Mouse (Mus musculus): ENCODE data around the gene Cntnap1.

The Cntnap1 gene

GRCm38 (mm10) chr11:101170811-101171610 is 688 bp downstream of the Cntnap1 start, which contains the start of gene Plekhh3:
Gene Plekhh3 (minus strand): TSS chr11:101171351.
- DNase-seq (ENCODE audit: low read depth, low spot score) = peak; percentile 99

DNA sequence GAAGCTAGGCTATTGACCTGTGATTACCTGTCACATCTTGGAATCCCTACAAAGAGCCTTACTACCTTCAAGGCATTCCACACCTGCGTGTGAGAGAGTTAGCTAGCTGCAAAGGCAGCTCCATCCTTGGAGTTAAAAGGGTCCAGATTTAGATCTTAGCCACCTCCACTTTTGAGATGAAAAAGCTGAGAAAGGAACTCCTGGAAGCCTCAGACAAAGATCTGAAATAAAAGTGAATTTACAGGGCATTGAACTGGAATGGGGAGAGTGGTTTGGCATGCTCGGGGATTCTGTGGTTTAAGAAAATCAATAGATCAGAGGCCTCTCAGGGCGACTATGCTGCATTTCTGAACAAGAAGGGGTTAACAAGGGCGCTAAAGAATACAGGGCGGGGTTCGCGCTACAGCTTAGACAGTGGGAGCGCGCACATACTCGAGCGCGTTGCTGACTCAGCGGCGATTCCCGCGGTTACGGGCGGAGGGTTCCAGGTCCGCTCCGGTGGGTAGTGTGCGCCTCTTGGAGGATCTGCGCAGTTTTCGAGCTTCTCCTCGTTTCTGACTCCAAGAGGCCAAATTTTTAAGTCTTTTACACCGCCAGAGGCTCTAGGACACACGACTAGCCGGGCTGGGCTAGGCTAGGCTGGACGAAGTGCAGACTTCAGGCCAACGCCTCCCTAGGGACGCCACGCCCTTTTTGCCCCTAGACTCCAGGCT is 1.6 kb downstream of the Cntnap1 start:
- peak; percentile 84 for DNase-seq (ENCODE audit: low read depth, low spot score)

DNA sequence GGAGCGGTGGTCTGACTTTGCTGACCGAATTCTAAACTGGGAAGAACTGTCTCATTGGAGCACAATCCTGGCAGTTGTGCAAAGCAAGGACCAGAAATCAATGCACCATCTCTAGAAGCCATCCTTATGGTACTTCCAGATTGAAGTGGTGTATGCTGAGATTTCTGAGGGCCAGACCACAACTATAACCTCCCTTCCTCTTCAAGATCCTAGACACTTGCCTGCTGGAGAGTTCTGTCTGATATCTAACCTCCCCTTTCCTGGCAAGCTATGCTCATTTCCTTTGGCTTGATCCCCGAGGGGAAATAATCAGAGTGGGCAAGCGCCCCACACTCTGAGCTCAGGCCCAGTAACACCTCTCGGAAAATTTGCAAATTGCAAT is 2.1 kb downstream of the Cntnap1 start:
- DNase-seq (ENCODE audit: low read depth, low spot score) = no peak

DNA sequence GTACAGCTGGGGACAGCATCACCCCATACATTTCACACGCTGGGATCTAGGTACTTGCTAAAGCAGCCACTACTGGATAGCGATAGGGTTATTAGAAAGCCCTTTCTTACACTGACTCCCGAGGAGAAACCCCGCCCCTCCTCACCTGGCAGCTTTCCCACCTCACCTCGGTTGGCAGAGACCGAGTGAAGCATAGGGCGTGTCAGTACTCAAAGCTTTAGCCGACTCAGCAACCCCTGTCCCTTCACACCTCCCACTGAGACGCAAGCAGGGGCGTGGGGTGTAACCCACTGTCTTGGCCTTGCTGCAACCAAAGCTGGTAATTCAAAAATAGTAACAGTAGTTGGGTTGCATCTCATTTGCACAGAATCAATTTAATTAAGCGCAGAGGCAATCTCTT is 2.8 kb downstream of the Cntnap1 start:
- no peak for DNase-seq (ENCODE audit: low read depth, low spot score)

DNA sequence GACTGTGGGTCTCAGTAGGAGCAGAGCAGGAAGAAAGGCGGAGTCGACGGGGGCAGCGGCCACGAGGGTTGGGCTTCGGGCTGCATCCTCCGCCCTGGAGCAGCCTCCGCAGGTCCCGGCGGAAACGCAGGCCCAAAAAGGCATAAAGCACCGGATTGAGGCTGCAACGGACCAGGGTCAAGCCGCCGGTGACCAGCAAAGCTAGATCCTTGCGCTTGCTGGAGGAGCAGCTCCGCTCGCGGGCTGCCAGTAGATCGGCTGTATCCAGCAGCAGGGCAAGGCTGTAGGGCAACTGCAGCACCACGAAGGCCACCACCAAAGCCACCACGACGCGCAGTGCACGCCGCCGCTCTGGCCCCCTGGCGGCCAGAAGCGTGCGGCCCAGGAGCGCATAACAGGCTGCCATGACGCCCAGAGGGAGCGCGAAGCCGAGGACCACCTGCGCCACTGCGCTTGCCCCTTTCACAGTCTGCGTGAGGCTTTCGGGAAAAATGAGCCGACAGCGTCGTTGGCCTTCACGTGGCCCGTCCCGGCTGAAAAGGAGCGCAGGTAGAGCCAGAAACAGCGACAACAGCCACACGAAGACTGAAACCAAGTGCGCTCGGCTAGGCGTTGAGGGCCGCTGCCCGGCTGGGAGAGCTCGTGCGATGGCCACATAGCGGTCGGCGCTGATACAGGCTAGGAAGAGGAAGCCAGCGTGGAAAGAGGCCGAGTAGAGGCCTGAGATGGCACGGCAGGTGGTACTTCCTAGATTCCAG is 3.5 kb downstream of the Cntnap1 start:
- peak; percentile 91 for DNase-seq (ENCODE audit: low read depth, low spot score)

DNA sequence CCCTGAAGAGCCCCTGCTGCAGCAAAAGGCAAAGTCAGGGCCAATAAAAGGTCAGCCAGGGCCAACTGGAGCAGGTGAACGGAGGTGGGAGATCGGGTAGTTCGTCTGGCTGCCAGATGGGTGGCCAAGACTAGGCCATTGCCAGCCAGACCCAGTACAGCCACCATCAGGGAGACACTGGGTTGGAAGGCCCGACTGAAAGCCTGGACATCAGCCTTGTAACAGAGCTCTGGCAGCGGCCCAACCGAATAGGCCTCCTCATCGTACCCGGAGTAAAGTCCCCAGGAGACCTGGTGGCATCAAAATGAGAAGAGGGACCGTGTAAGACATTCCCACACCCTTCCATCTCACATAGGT is 4.0 kb downstream of the Cntnap1 start:
- no peak for DNase-seq (ENCODE audit: low read depth, low spot score)

GRCm38 (mm10) chr11:101174851-101175628 is 4.7 kb downstream of the Cntnap1 start, which contains the start of gene Ccr10:
Gene Ccr10 (minus strand): TSS chr11:101175443.
- DNase-seq (ENCODE audit: low read depth, low spot score) = no peak

- DNase-seq (ENCODE audit: low read depth, low spot score) = no peak
Observed at GRCm38 (mm10) chr11:101175636-101176116, 5.4 kb downstream of the Cntnap1 start.

DNA sequence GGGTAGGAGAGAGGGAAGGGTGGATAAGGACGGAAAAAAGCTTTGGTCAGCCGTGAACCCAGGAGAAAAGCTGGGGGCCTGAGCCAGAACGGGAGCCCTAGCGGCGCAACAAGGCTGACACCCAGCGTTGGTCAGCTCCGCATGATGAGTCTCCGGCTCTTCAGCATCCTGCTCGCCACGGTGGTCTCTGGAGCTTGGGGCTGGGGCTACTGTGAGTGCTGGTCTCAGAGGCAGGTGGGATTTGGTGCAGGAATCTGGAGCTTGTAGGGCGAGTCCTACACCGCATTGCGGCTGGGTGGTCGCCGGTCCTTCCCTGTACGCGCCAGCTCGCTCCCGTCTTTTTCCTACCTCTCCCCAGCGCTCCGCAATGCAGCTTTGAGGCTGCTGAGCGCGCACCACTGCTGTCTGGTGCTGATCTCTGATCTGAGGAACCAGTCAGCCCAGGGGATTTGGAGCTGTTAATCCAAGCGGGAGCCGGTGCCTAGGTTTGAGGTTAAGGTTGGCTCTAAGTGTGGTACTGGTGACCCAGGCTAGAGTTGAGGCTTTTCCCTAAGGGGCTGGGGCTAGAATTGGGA is 5.9 kb downstream of the Cntnap1 start:
- DNase-seq (ENCODE audit: low read depth, low spot score) = no peak

DNA sequence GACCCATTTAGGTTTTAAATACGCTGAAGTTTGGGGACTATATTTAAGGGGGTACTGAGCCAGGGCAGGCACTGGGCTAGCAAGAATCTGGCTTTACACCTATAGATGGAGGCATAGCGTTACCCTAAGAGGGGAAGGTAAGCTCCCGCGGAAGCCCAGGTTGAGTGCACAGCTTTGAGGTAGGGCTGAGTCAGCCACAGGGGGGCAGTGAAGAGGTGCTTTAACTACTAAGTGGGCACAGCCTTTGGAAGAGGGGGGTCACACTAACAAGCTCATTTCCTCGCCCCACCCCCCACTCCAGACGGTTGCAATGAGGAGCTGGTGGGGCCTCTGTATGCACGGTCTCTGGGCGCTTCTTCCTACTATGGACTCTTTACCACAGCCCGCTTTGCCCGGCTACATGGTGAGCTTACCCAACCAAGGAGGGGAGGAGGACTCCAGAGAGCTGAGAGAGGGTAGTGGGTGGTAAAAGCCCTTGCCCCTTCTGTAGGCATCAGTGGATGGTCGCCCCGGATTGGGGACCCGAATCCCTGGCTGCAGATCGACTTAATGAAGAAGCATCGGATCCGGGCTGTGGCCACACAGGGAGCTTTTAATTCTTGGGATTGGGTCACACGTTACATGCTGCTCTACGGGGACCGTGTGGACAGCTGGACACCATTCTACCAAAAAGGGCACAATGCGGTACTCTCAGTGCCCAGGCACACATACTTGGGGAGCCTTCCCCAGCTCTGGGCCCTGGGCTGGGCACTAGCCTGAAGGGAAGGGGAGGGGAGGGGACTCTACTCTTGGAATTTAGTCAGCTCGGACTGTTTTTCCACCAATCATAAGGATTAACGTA is 6.8 kb downstream of the Cntnap1 start:
- peak; percentile 54 for DNase-seq (ENCODE audit: low read depth, low spot score)

DNA sequence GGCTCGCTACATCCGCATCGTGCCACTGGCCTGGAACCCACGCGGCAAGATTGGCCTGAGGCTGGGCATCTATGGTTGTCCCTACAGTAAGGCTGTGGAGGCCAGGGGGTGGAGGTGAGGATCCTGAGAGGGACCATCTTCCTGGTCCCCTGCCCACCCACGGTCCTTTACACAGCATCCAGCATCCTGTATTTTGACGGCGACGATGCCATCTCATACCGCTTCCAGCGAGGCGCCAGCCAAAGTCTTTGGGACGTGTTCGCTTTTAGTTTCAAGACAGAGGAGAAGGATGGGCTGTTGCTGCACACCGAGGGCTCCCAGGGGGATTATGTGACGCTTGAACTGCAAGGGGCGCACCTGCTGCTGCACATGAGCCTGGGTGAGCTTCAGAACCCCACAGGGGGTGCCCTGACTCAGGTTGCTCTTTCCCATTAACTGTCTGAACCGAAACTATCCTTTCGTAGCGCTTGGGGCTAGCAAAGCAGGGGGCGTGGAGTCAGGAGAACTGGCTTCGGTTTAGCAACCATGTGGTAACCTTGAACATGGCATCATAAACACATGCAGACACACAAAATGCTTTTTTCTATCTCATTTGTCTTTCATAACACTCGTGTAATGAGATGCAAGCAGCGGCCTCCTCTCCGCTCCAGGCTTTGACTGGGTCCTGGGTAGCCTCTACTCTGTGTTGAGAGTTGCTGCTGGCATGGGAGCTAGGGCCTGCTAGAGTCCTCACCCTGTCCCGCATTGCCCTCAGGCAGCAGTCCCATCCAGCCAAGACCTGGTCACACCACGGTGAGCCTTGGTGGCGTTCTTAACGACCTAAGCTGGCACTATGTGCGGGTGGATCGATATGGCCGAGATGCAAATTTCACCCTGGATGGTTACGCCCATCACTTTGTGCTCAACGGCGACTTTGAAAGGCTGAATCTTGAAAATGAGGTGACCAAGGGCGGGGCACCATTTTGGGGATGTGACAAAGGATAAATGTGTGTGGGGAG is 8.0 kb downstream of the Cntnap1 start:
- DNase-seq (ENCODE audit: low read depth, low spot score) = no peak

DNA sequence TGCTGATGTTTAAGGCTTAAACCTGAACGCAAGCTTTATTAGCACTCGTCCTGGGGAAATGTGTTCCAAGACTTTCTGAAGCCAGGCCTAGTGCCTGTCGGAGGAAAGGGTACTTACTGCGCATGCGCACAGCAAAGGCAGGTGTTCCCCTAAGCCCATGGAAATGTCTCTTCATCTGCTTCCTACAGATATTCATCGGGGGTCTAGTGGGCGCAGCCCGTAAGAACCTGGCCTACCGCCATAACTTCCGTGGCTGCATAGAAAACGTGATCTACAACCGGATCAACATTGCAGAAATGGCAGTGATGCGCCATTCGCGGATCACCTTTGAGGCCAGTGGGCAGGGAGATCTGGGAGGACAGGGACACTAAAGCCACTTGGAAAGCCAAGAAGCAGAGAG is 9.0 kb downstream of the Cntnap1 start:
- DNase-seq (ENCODE audit: low read depth, low spot score) = no peak

GRCm38 (mm10) chr11:101180261-101180660 is 9.9 kb downstream of the Cntnap1 start:
- DNase-seq (ENCODE audit: low read depth, low spot score) = no peak

- peak; percentile 75 for DNase-seq (ENCODE audit: low read depth, low spot score)
Observed at GRCm38 (mm10) chr11:101180846-101181740, 10.8 kb downstream of the Cntnap1 start.

DNA sequence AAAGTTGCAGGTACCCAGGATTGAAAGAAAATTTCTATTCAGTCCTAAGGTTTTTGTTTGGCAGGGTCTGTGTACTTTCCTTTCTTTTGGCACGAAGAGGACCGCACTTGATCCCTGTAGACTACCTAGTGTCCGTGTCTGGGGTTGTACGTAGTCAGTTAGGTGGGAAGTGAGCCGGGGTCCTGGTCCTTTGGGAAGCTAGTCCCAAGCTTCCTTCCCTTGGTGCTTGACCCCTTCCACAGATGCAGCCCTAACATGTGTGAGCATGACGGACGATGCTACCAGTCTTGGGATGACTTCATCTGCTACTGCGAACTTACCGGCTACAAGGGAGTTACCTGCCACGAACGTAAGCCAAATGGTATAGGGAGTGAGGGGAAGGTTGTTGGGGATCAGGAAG is 11.6 kb downstream of the Cntnap1 start:
- no peak for DNase-seq (ENCODE audit: low read depth, low spot score)

GRCm38 (mm10) chr11:101182771-101183517 is 12.6 kb downstream of the Cntnap1 start:
- no peak for DNase-seq (ENCODE audit: low read depth, low spot score)

DNA sequence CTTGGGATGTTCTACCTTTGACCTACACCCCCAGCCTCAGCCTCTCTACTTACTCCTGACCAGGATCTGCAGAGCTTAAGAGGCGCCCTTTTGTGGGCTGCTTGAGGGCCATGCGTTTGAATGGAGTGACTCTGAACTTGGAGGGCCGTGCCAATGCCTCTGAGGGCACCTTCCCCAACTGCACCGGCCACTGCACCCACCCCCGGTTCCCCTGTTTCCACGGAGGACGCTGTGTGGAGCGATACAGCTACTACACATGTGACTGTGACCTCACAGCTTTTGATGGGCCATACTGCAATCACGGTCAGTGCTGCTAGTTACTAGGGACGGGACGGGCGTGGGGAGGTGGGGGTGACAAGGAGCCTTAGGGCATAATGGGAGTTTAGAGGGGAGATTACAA is 14.7 kb downstream of the Cntnap1 start:
- no peak for DNase-seq (ENCODE audit: low read depth, low spot score)
